Mouse (Mus musculus) T-helper 1 cell (primary cell): ENCODE measurements around the gene Fgfr2.

Source experiments
- in situ Hi-C: fragments of 300-600 bp; cut with MboI, MseI; formaldehyde crosslinking; loops from one replicate; pipeline ENCODE4 v1.15.1; 2025; ENCODE audit warnings: high pct_unique_total_duplicates

Fgfr2 gene

DNA sequence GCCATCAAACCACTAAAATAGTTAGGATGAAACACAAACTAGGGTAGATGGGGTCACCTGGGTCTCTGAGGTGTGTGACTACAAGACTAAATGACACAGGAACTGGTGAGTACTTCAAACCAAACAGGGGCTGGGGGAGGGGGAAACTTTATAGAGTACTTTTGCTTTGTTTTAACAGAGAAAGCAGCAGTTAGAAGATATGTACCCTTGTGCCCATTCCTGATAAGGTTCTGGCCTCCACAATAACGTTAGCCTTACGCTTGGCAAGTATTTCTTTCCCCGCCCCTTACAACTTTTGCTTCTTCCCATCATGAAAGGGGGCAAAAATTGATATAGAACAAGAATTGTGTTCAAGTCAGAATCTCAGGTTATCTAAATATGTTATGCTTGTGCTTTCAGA is 527.4 kb downstream of the Fgfr2 start:
- in situ Hi-C loops: no loop called here

DNA sequence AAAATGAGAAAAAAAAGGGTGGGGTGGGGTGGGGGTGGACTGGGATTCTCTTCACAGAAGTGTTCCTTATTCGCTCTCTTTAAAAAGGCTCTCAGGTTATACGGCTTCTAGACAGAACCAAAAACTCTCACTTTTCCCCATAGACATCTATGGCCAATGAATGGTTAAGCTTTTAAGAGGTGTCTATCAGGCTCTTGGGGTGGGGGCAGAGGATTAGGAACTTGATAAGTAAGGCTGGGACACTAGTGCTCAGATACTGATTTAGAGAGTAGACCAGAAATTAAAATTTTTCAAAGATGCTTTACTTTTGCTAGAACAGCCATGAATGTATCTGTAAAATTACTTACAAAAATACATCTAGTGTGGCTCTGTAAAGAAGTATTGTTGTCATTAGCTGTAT is 528.8 kb downstream of the Fgfr2 start:
- in situ Hi-C loops: no loop called here

DNA sequence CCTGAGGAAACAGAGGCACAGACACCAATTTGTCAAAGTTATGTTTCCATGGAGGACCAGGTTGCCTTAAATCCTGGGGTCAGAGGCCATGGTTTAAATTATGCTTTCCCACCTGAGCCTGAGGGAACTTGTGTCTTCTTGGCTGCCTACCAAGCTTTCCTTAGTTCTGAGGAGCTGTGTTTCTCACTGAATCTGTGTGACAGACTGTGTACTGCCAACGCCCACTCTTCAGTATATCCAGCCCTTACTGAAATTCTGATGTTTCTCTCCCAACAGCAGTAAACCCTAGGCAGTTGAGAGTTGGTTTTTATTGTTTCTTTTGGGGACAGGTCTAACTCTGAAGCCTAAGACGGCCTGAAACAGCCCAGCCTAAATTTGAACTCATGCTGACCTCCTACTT is 529.4 kb downstream of the Fgfr2 start:
- in situ Hi-C loops: no loop called here

DNA sequence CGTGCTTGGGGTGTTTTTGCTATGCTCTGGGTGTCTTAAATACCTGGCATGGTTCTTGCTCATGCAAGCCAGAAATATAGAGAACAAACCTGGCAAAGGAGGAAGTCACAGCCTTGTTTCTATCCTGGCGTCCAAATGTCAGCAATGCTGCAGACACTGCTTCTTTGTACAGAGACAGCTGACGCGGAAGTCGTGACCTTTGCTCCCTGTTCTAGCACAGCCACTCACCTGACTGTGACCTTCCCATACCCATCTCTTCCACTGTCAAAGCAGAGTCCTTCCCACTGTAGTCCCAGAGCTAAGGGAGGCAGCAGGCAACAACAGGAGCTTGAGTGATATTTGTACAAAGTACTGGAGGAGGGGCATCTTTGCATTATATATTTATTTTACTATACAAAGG is 533.5 kb downstream of the Fgfr2 start:
- in situ Hi-C loops: no loop called here

DNA sequence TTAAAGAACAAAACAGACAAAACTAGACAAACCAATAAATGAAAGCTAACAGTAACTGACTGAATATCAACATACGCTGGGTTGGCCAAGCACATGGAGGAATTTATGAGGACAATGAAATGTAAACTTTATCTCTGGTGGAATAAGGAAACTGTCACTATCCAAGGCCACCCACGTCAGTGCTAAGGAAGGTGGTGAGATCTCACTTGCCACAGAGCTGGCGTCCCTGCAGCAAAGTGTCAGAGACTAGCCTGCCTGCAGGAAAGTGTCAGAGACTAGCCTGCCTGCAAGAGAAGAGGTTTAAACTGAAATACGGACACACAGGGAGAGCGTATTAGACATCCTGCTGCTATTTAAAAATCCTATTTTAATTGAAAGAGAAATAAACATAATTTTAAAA is 536.0 kb downstream of the Fgfr2 start:
- in situ Hi-C loops: no loop called here

DNA sequence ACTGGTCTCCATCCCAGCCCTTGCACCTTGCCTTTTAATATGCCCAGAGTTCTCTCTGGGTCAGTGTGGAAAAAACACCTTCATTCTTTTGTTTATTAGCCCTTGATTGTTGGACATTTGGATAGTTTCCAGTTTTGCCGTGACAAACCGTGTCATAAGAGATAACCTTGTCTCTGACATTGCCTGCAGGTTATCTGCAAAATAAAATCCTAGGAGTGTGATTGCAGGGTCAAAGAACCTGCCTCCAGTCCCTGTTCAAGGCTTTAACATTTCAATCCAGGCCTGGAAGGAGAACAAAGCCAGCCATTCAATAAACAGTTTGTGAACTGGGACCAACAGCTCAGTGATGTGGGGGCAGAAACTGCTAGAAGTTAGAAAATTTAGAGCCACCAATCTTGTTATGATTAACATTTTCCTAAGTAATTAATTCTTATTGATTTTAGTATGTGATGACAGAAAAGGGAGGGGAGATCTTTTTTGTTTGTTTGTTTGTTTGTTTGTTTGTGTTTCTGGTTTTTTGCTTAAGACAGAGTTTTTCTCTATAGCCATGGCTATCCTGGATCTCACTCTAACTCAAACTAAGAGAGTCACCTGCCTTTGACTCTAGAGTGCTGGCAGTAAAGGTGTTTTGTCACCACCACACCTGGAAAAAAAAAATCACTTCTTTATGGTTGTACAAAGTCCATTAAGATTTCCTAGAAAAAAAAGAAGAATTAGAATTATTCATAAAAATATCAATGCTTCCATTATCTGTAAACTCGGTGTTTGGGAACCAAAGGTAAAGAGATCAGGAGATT is 537.3 kb downstream of the Fgfr2 start:
- in situ Hi-C loops: no loop called here

DNA sequence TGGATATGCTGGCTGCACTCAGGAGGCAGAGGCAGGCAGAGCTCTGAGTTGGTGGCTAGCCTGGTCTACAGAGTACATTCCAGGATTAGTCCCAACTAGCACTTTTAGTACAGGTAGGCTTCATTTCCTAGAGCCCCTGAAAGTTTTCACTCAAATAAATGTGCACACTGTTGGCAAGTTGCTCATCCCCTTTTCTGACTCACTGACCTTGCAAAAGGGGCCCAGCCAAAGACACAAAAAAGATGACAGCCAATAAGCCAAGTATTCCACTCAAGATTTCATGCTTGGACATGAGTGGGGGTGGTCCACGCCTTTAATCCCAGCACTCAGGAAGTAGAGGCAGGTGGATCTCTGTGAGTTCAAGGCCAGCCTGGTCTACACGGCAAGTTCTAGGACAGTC is 541.7 kb downstream of the Fgfr2 start:
- in situ Hi-C loops: no loop called here

DNA sequence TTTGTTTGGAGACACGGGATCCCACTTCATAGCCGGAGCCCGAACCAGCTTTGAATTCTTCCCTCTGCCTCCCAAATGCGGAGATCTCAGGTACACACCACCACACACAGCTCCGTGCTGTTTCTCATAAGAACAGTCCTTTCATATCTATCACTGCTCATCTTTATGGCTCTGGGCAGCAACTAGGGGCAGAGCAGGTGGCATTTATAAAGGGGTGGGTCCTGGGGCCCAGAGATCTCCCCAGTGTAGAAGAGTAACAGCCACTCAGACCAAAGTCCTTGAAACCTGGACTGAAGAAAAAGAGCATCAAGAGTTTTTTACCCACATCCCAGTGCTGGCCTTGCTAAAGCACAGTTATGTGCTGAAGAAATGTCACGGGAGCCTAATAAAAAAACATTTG is 542.6 kb downstream of the Fgfr2 start:
- in situ Hi-C loops: no loop called here

DNA sequence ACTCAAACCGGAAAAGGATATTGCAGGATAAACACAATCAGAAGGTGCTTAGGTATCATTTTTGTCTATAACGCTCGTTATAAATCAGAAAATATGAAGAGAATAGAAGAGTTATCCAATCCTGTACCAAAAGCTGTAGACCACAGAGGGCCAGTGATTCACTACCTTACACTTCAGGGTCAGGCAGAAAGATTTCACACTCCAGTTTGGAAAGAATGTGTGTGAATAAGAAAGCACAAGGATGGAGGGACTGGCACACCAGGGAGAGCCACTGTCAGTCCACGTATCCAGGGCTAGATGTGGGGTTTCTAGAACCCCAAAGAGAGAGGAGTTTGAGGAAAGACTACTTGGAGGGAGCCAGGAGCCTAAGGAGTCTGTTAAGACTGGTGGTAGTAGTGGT is 546.3 kb downstream of the Fgfr2 start:
- in situ Hi-C loops: no loop called here

DNA sequence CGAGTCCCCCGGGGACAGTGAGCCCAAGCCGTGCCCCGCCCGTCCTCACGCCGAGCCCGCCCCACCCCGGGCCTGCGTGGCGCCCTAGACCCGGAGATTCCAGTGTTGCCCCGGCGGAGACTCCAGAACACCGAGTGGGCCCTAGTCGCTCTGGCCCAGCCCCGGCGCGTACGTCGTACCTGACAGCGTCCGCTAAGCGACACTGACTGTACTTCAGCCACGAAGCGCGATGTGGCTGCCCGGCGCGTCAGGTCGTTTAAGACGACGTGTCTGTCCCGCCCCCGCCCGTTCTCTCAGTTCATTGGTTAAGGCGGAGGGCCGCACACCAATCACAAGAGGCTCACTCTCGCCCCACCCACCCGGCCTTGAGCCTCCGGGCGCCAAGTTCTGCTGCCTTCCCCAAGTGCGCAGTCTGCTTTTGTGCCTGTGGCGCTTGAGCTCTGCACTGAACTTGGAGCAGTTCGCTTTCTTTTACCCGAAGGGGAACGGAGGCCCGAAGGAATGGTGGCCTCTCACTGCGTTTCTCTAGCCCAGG is 547.0 kb downstream of the Fgfr2 start, which contains the start of gene Oat:
TSS of gene Oat (minus strand) at position 283 of the 535 bp plus-strand sequence.
- in situ Hi-C loops: no loop called here

DNA sequence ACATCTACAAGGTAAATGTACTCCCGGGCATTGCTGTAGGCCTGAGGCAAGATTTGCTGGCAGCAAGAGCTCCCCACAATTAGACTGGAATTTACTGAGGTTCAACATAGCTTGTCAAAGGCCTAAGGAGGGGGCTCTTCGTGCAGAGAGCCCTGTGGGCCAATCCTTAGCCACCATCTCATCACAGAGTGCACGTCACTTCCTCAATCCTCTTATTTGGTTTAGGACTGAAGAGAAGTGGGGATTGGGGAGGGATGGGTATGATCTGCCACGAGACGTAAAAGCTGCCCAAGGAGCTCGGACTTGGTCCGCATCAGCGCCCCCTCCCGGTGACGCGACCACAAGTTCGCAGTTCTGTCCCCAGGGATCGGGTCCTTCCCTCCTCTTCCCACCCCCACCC is 547.5 kb downstream of the Fgfr2 start:
- in situ Hi-C loops: no loop called here

DNA sequence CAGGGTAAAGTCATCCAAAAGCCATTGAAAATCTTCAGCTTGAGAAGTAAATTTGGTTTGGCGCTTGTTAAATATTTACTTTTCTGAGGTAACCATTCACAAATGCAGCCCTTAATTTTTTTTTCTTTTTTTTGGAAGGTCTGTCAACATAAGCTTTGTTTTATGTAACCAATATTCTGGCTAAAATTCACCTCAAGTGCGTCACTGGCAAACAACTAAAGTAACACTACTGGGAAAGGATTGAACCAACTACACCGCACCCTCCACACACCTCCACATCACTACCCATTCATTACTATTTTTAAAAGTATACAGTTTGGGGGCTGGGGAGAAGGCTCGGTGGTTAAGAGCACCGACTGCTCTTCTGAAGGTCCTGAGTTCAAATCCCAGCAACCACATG is 548.5 kb downstream of the Fgfr2 start:
- in situ Hi-C loops: no loop called here

DNA sequence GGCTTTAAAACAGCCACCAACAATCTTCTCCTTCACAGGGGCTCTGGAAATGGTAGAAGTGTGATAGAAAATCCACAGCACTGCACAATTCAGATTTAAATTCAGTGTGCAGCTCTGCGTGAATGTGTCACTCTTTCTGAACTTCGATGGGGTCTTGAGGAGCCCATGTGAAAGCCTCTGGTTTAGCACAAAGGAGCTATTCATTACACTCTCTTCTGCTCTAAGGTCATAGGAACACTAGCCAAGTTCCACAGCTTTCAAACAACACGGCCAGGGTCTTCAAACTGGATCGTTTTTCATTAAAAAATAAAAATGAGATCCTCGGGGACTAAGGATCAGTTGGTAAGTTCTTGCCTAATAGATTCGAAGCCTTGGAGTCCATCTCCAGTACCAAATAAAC is 549.9 kb downstream of the Fgfr2 start:
- in situ Hi-C loops: no loop called here

DNA sequence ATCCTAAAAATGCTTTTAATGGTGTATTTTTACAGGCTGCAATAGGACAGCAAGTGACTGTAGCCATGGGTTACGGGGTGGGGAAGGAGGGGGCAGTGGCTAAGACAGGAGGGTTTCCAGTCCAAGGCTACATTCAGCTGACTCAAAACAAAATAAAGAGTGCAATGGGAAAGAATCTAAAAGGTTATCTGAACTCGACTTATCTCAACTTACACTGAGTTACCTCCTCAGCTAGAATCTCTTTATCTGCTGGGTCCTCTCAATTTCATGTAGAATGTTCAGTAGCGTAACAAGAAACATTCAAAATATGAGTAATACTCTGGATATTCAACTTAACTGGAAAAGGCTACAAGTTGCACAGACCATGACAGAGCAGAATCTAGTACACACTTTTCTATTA is 550.4 kb downstream of the Fgfr2 start:
- in situ Hi-C loops: no loop called here

DNA sequence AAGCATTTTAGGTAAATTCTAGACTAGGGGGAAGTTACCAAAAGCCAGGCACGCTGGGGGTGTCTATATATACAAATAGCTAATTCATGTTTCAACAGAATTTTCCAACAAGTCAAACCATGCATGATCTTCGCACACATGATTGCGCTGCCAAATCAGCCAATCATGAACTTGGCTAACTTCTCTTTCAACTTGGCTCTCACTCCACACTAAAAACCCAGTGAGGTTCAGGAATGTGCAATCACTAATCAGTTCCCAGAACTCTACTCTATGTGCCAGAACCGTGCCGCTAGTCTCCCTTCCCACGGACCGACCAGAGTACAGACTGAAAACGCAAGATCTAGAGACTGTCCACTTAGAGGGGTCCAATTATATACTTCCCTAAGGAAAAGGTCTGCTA is 551.7 kb downstream of the Fgfr2 start:
- in situ Hi-C loops: no loop called here

DNA sequence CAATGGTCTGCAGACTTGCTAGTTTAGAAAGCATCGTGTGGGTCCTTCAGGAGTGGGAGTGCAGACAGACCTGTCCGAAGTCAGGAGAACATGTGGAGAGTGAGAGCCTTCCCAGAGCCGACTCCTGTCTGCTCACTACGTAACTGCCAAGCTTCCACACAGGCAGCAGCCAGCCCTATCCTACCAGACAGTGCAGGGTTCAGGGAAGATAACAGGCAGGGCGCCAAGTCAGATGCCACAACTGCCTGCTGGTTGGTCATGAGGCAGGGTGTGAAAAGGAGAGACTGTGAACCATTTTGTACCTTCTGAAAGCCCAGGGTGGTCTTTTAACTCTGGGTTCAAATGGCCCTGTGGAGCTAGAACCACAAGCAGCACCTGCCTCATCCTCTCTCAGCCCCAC is 553.1 kb downstream of the Fgfr2 start:
- in situ Hi-C loops: no loop called here

DNA sequence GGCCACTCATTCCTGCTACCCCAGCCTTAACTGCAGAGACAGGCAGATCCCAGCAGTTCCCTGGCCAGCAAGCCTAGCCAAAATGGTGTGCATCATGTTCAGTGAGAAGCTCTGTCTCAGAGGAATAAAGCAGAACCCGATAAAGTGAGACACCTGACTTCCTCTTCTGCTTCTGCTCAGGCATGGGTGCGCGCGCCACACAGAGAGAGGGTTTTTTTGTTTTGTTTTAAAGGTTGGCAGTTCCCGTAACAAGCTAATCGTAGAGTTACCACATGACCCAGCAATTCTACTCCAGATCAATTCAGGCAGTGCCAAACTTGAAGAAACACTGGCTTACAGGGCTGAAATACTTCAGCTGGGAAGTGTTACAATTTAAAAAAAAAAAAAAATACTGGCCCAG is 554.3 kb downstream of the Fgfr2 start:
- in situ Hi-C loops: no loop called here

DNA sequence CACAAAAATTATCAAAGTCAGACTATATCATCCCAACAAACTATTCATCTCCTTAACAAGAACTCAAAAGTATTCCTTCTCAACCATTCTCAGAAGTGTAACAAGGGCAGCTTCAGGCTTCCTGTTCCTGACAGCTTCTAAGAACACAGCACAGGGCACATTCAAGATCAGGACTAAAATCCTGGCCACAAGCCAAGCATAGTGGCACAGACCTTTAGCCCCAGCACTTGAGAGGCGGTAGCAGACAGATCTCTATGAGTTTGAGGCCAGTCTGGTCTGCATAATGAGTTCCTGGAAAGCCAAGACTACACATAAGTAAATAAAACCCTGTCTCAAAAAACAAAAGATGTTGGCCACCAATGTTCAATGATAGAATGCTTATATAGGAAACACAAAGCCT is 557.3 kb downstream of the Fgfr2 start:
- in situ Hi-C loops: no loop called here

DNA sequence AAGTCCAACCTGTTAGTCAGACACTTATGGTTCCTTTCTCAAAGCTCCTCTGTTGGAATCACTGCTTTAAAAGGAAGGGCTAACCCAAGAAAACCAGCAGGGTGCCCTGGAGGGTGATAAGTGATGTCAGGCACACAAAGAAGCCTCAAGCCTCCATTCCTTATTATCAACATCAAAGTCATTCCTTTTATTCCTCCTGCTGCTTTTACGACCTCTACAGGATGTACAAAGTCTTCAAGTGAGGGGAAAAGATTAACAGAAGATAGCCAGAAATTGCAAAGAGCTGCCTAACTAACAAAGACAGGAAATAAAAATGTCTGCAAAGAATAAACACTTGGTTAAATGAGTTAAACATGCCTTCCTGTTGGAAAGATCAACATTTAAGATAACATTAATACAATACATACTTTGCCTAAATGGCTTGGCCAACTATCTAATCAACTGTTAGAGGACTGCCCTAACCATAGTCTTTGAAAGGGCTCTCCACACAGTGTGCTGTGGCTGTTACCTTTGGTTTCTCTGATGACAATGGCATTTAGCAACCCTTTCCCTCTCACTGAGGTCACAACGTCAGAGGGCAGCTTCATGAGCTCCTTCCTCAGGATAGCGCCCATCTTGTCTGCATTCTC is 563.9 kb downstream of the Fgfr2 start:
- in situ Hi-C loops: no loop called here

DNA sequence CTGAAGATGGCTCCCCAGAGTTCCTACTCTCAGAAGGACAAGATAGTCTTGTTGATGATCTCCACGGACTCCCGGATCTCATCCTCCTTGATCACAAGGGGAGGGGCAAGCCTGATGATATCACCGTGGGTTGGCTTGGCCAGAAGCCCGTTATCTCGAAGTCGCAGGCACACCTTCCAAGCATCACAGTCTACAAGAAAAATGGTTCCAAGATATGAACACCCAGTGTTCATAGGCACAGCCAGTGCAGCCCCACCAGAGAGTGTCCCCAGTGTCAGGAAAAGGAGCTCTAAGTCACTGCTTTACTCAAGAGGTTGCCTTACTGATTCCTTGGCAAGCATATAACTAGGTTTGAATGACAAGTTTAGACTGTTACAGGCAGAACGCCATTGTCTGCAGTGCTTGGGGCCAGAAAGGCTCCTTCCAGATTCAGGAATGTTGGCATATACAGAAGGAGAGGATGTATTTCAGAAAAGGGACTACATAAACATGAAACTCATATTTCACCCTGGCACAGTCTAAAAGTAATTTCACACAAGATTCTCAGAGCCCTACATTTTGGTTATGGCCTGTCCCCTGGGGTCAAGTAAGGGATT is 564.9 kb downstream of the Fgfr2 start:
- in situ Hi-C loops: no loop called here

DNA sequence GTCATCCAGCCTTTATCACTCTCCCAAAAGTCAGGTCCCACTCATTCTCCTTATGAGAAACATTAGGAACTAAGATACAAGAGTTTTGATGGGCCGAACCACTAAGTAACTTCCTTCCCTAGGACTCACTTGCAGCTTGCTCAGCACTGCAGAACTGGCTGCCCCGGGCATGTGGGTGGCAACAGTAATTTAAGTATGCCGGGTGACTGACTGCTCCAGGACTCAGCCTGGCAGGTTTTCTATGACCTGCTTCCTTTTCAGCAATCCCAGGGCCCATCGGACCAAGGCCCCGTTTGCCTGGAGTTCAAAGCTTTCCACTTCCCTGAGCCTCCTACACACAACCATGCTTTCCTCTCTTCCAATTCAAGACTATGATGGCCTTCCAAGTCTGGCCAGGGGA is 566.6 kb downstream of the Fgfr2 start:
- in situ Hi-C loops: no loop called here

DNA sequence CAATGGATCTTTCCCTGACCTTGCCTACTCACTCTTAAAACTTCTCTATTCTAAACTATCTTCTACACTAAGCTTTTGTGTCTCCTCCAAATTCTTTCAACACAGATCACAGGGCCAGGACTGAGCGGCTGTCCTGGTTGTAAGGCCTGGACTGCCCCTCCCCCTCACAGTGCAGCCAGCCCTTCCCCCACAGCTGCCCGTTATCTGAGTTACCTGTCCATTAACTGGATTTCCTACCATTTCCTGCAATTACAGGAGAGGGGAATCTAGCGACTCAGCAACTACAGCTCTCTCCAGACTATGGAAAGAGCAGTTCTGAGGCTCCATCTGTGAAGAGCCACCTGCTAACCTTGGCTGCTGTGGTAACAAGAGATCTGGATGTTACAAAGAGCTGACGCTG is 567.2 kb downstream of the Fgfr2 start:
- in situ Hi-C loops: no loop called here

DNA sequence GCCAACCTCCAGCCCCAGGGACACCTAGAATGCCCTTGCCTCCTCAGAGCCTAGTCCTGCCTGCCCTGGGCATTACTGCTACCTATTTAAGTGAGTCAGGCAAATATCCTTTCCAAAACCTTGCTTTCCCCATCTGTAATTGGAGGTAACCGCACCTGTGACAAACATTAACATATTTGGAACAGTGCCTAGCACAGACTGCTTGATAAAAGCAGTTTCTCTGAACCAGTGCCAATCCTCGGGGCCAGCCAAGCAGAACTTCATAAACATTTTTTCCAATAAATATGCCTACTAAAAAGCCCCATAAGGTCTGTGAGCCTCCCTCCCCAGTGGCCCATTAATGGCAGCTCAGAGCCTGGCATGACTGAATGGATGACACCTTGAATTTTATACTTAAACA is 569.1 kb downstream of the Fgfr2 start:
- in situ Hi-C loops: no loop called here
